Mouse (Mus musculus) heart, embryonic 13.5 days (tissue): Measurements from ENCODE around the gene Rnpepl1. TPM values are rescaled to one million over a fixed set of nuclear protein-coding genes. Genes with fewer than 3 reads are reported as not detected.
A peak's percentile ranks its signal among the peaks of the same experiment; 100 is the strongest.

Experiments used
- ATAC-seq: fragments of 200-750 bp; cut with Nextera tagmentation; 2 replicates; pipeline ENCODE4 v1.8.0; 2017; ENCODE audit warnings: moderate TSS enrichment; ENCODE audit not compliant: insufficient number of reproducible peaks, low FRiP score, low TSS enrichment; ENCODE audit errors: extremely low read depth
- H3K27ac ChIP-seq: fragments of 300-500 bp; sonication (generic); replicated peaks from 2 replicates; pipeline ENCODE4 v1.5.1; 2015; ENCODE audit warnings: moderate library complexity, mild to moderate bottlenecking, inconsistent platforms
- H3K27me3 ChIP-seq: fragments of 300-500 bp; sonication (generic); replicated peaks from 2 replicates; pipeline ENCODE4 v1.6.1; 2015; ENCODE audit warnings: mild to moderate bottlenecking, inconsistent platforms
- H3K36me3 ChIP-seq: fragments of 300-500 bp; sonication (generic); 2 replicates; pipeline ENCODE4 v1.6.1; 2015; ENCODE audit warnings: mild to moderate bottlenecking, inconsistent platforms
- H3K4me1 ChIP-seq: fragments of 300-500 bp; sonication (generic); 2 replicates; pipeline ENCODE4 v1.6.1; 2015; ENCODE audit warnings: inconsistent platforms
- H3K4me2 ChIP-seq: fragments of 300-500 bp; sonication (generic); 2 replicates; pipeline ENCODE4 v1.6.1; 2015; ENCODE audit warnings: inconsistent platforms, mild to moderate bottlenecking, moderate library complexity
- H3K4me3 ChIP-seq: fragments of 300-500 bp; sonication (generic); 2 replicates; pipeline ENCODE4 v1.5.1; 2015; ENCODE audit warnings: moderate library complexity, mild to moderate bottlenecking, inconsistent platforms
- H3K9ac ChIP-seq: fragments of 300-500 bp; sonication (generic); 2 replicates; pipeline ENCODE4 v1.6.1; 2015; ENCODE audit warnings: inconsistent platforms, mild to moderate bottlenecking, moderate library complexity
- H3K9me3 ChIP-seq: fragments of 300-500 bp; sonication (generic); 2 replicates; pipeline ENCODE4 v1.6.1; 2016; ENCODE audit warnings: inconsistent platforms
- WGBS: fragments of 180-500 bp; shearing (Covaris S2); methylation state at CpG from one replicate; pipeline ENCODE4 v1.1.7; 2015; ENCODE audit warnings: mixed read lengths; 5-methylcytosine and 5-hydroxymethylcytosine counted together
- polyA plus RNA-seq: library from polyadenylated mRNA; unstranded; fragments of >200 nt; fragmentation: Nextera tagmentation; extraction: Ambion mirVana; gene quantifications from 2 replicates; pipeline ENCODE4 v1.2.1, GENCODE M21; 2015

Gene Rnpepl1
- polyA plus RNA-seq, 1 experiment from 2014 or later = 31.0 TPM

- Histone ChIP-seq H3K4me3 (no peak overlapping the region), H3K9me3 (no peaks in the 10 kb centered on the region), H3K36me3 (no peaks in the 10 kb centered on the region), H3K27me3 (peaks cover 53% of the 10 kb centered on the region), H3K4me2 (no peak overlapping the region), H3K4me1 (peaks cover 7% of the 10 kb centered on the region), H3K27ac (no peak overlapping the region), H3K9ac (no peak overlapping the region)
- no peak for ATAC-seq
- WGBS = 80% methylated on average over 5 of the region's 5 CpGs
These were observed 30.5 kb upstream of the Rnpepl1 start for GRCm38 (mm10) chr1:92880101-92880500.

- WGBS = 79% methylated on average over 6 of the region's 6 CpGs
- no peak overlapping the region for H3K4me2 ChIP-seq
- peaks cover 46% of the 10 kb centered on the region for H3K27me3 ChIP-seq
- no peak overlapping the region for H3K27ac ChIP-seq
- no peaks in the 10 kb centered on the region for H3K36me3 ChIP-seq
- H3K4me1 ChIP-seq = peaks cover 7% of the 10 kb centered on the region
- H3K4me3 ChIP-seq = no peak overlapping the region
- H3K9me3 ChIP-seq = no peaks in the 10 kb centered on the region
- no peak for ATAC-seq
- no peak overlapping the region for H3K9ac ChIP-seq
These were observed 28.6 kb upstream of the Rnpepl1 start for GRCm38 (mm10) chr1:92881982-92882381.

GRCm38 (mm10) chr1:92888901-92889655 is 21.5 kb upstream of the Rnpepl1 start:
- H3K4me2 ChIP-seq = no peak overlapping the region
- H3K4me3 ChIP-seq = no peak overlapping the region
- H3K36me3 ChIP-seq = no peaks in the 10 kb centered on the region
- peaks cover 28% of the 10 kb centered on the region for H3K27me3 ChIP-seq
- no peaks in the 10 kb centered on the region for H3K9me3 ChIP-seq
- ATAC-seq = no peak
- no peak overlapping the region for H3K27ac ChIP-seq
- WGBS = 57% methylated on average over 7 of the region's 7 CpGs
- no peak overlapping the region for H3K9ac ChIP-seq
- no peaks in the 10 kb centered on the region for H3K4me1 ChIP-seq

GRCm38 (mm10) chr1:92892791-92893190 is 17.8 kb upstream of the Rnpepl1 start:
- Histone ChIP-seq H3K4me1 (no peaks in the 10 kb centered on the region), H3K4me2 (no peak overlapping the region), H3K36me3 (no peaks in the 10 kb centered on the region), H3K9ac (no peak overlapping the region), H3K9me3 (no peaks in the 10 kb centered on the region), H3K27ac (no peak overlapping the region), H3K4me3 (no peak overlapping the region), H3K27me3 (peaks cover 30% of the 10 kb centered on the region; the same call in 1 of the 2 replicates)
- ATAC-seq = no peak
- WGBS = 65% methylated on average over 3 of the region's 3 CpGs

- H3K27me3 ChIP-seq = peaks cover 34% of the 10 kb centered on the region
- no peak overlapping the region for H3K9ac ChIP-seq
- no peak overlapping the region for H3K4me2 ChIP-seq
- H3K36me3 ChIP-seq = no peaks in the 10 kb centered on the region
- no peak overlapping the region for H3K4me3 ChIP-seq
- ATAC-seq = no peak
- WGBS = 54% methylated on average over 3 of the region's 3 CpGs
- no peaks in the 10 kb centered on the region for H3K9me3 ChIP-seq
- H3K4me1 ChIP-seq = no peaks in the 10 kb centered on the region
- no peak overlapping the region for H3K27ac ChIP-seq
These were observed 16.7 kb upstream of the Rnpepl1 start for GRCm38 (mm10) chr1:92893896-92894295.

GRCm38 (mm10) chr1:92895089-92895488 is 15.5 kb upstream of the Rnpepl1 start:
- no peak overlapping the region for H3K27ac ChIP-seq
- ATAC-seq = no peak
- H3K9me3 ChIP-seq = no peaks in the 10 kb centered on the region
- H3K4me2 ChIP-seq = no peak overlapping the region
- H3K9ac ChIP-seq = no peak overlapping the region
- no peaks in the 10 kb centered on the region for H3K36me3 ChIP-seq
- H3K4me3 ChIP-seq = no peak overlapping the region
- peaks cover 41% of the 10 kb centered on the region for H3K27me3 ChIP-seq
- H3K4me1 ChIP-seq = no peaks in the 10 kb centered on the region
- 11% methylated on average over 3 of the region's 3 CpGs for WGBS

GRCm38 (mm10) chr1:92902786-92903185 is 7.8 kb upstream of the Rnpepl1 start, which contains the start of gene Ankmy1:
Gene Ankmy1 (minus strand): TSS chr1:92902906.
- Histone ChIP-seq H3K4me2 (peak within 1 kb of the TSS; percentile 62), H3K9me3 (no peaks in the 10 kb centered on the region), H3K27me3 (peaks cover 45% of the 10 kb centered on the region), H3K27ac (no peak within 1 kb of the TSS), H3K4me1 (peaks cover 19% of the 10 kb centered on the region), H3K4me3 (peak within 1 kb of the TSS; percentile 24), H3K36me3 (no peaks in the 10 kb centered on the region), H3K9ac (peak within 1 kb of the TSS; percentile 24)
- 2% methylated on average over 15 of the region's 15 CpGs for WGBS
- ATAC-seq = 0 out of 2 replicates have a peak, but pooled peaks have one; percentile 8

- Histone ChIP-seq H3K9ac (no peak overlapping the region), H3K27me3 (peaks cover 41% of the 10 kb centered on the region), H3K27ac (no peak overlapping the region), H3K4me1 (peaks cover 23% of the 10 kb centered on the region), H3K4me2 (no peak overlapping the region), H3K4me3 (no peak overlapping the region), H3K36me3 (no peaks in the 10 kb centered on the region), H3K9me3 (no peaks in the 10 kb centered on the region)
- WGBS = 68% methylated on average over 4 of the region's 4 CpGs
- no peak for ATAC-seq
These were observed 7.0 kb upstream of the Rnpepl1 start for GRCm38 (mm10) chr1:92903627-92904026.

GRCm38 (mm10) chr1:92905703-92906310 is 4.8 kb upstream of the Rnpepl1 start:
- WGBS = 85% methylated on average over 2 of the region's 2 CpGs
- no peak overlapping the region for H3K4me2 ChIP-seq
- H3K27ac ChIP-seq = no peak overlapping the region
- no peak overlapping the region for H3K4me3 ChIP-seq
- ATAC-seq = no peak
- no peaks in the 10 kb centered on the region for H3K9me3 ChIP-seq
- peaks cover 24% of the 10 kb centered on the region for H3K27me3 ChIP-seq
- H3K9ac ChIP-seq = no peak overlapping the region
- H3K36me3 ChIP-seq = no peaks in the 10 kb centered on the region
- H3K4me1 ChIP-seq = peaks cover 33% of the 10 kb centered on the region

- H3K27ac ChIP-seq = peak within 1 kb of the TSS; percentile 87
- H3K27me3 ChIP-seq = peaks cover 12% of the 10 kb centered on the region
- WGBS = under 1% methylated on average over 81 of the region's 81 CpGs
- peaks cover 42% of the 10 kb centered on the region for H3K4me1 ChIP-seq
- peak within 1 kb of the TSS; percentile 86 for H3K9ac ChIP-seq
- H3K9me3 ChIP-seq = no peaks in the 10 kb centered on the region
- peak within 1 kb of the TSS; percentile 83 for H3K4me2 ChIP-seq
- peak; percentile 77 for ATAC-seq
- H3K36me3 ChIP-seq = no peaks in the 10 kb centered on the region
- H3K4me3 ChIP-seq = peak within 1 kb of the TSS; percentile 84
These were observed 3.6 kb upstream of the Rnpepl1 start, which contains the start of gene Dusp28 for GRCm38 (mm10) chr1:92906779-92907631. Gene Dusp28 (plus strand): TSS chr1:92906981.
